Mouse (Mus musculus): Measurements from ENCODE around the gene Appl1. TPM values are rescaled to one million over a fixed set of nuclear protein-coding genes. Genes with fewer than 3 reads are reported as not detected.

The Appl1 gene
- polyA plus RNA-seq (2012; fragmentation: generic; extraction: Trizol), result 2.9 TPM
- long read RNA-seq, experiment 1, full-length matches to known transcripts, result 10 of 25 reads
- long read RNA-seq, experiment 1, partial matches to known transcripts, result 6 of 25 reads
- long read RNA-seq, experiment 1, other reads (novel, unspliced or antisense), result 9 of 25 reads
- long read RNA-seq, experiment 2, full-length matches to known transcripts, result 75 of 172 reads
- long read RNA-seq, experiment 2, partial matches to known transcripts, result 56 of 172 reads
- long read RNA-seq, experiment 2, other reads (novel, unspliced or antisense), result 41 of 172 reads

DNA sequence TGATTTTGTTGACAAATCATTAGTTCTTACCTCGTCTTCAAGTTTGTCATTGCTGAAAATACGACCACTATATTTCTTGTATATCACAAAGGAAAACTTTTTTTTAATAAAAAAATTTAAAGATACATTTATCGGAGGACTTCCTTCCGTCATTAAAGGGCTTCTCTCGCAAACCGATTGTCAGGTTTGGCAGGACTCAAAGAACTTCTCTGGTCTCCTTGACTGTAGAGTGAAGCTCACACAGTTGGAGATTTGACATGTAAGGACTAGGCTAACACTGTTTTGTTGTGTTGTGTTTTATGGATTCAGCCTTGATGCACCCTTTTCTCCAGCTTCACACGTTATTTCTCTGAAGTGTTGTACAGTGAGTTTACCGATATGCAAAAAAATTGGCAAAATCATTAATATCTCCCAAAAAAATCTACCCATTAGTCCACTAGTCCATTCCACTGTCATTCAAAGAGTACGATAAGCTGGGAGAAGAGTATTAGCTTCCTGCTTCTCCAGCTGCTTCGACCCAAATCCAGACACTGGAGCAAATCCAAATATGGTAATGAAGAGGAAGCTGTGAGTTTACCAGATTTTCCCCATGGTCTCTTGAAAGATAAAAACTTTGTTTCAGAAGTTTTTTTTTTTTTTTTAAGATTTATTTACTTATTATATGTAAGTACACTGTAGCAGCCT is at the start of gene Appl1:
Gene Appl1 (minus strand): TSS at position 127 of the 684 bp plus-strand sequence.
- Histone ChIP-seq H3K36me3 (ENCODE audit: control insufficient read depth, insufficient read depth) (no peaks in the 10 kb centered on the region), H3K79me3 (ENCODE audit: low read depth) (peaks cover 29% of the 10 kb centered on the region), H3K4me3 (ENCODE audit: insufficient read depth, poor library complexity, severe bottlenecking) (peak within 1 kb of the TSS; percentile 76), H3K27me3 (ENCODE audit: control insufficient read depth, insufficient read depth, insufficient read length) (no peaks in the 10 kb centered on the region), H3ac (ENCODE audit: control insufficient read depth, insufficient read length, low read depth) (peak within 1 kb of the TSS; percentile 88), H3K79me2 (ENCODE audit: control insufficient read depth, insufficient read depth) (peaks cover 39% of the 10 kb centered on the region)
- no peak for TF ChIP-seq CEBPB (IDR thresholded peaks at IDR 0.05; ENCODE audit: low read depth)
- TF ChIP-seq MYOG (IDR thresholded peaks at IDR 0.05; ENCODE audit: control insufficient read depth, extremely low read depth, insufficient read length), result no peak
- no peak for TF ChIP-seq USF1 (IDR thresholded peaks at IDR 0.05; ENCODE audit: low read depth)

DNA sequence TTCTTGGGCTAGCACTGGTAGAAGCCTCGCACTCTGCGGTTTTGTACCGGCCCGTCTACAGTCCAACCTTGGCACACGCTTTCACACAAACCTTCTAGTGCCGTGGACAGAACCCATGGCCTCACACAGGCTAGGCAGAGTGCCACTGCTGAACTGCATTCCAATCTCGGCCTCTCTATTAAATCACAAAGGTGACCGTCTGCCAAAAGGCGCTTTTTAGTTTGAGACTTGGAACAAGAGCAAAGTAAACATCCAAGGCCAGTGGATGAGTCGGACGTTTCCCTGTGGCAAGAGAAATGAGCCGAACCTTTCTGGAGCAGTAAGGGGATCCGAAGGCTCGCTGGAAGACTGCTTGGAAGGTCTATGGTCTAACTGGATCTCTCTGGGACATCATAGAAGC is 48.8 kb upstream of the Appl1 start:
- H3ac ChIP-seq (ENCODE audit: control insufficient read depth, insufficient read length, low read depth), result no peak overlapping the region
- peaks cover 6% of the 10 kb centered on the region for H3K27me3 ChIP-seq (ENCODE audit: control insufficient read depth, insufficient read depth, insufficient read length)
- H3K79me3 ChIP-seq (ENCODE audit: low read depth), result no peaks in the 10 kb centered on the region
- no peak for TF ChIP-seq FOSL1 (IDR thresholded peaks at IDR 0.05; ENCODE audit: insufficient read depth, low read length, poor library complexity, severe bottlenecking)
- no peak for TF ChIP-seq CEBPB (IDR thresholded peaks at IDR 0.05; ENCODE audit: low read depth)
- TF ChIP-seq CTCF (IDR thresholded peaks at IDR 0.05; ENCODE audit: control insufficient read depth, insufficient read depth, insufficient read length), result no peak
- TF ChIP-seq MYOD1 (IDR thresholded peaks at IDR 0.05; ENCODE audit: control insufficient read depth, insufficient read length, low read depth), result no peak
- TF ChIP-seq MYOG (IDR thresholded peaks at IDR 0.05; ENCODE audit: control insufficient read depth, extremely low read depth, insufficient read length), result no peak
- no peak for TF ChIP-seq USF1 (IDR thresholded peaks at IDR 0.05; ENCODE audit: low read depth)
- TF ChIP-seq MAX (IDR thresholded peaks at IDR 0.05), result no peak
- no peak overlapping the region for H3K4me3 ChIP-seq (ENCODE audit: insufficient read depth, poor library complexity, severe bottlenecking)
- no peaks in the 10 kb centered on the region for H3K79me2 ChIP-seq (ENCODE audit: control insufficient read depth, insufficient read depth)
- no peaks in the 10 kb centered on the region for H3K36me3 ChIP-seq (ENCODE audit: control insufficient read depth, insufficient read depth)

GRCm38 (mm10) chr14:27017936-27018335 is 46.9 kb upstream of the Appl1 start:
- no peak overlapping the region for H3K4me3 ChIP-seq (ENCODE audit: insufficient read depth, poor library complexity, severe bottlenecking)
- no peak for TF ChIP-seq FOSL1 (IDR thresholded peaks at IDR 0.05; ENCODE audit: insufficient read depth, low read length, poor library complexity, severe bottlenecking)
- no peak for TF ChIP-seq MYOG (IDR thresholded peaks at IDR 0.05; ENCODE audit: control insufficient read depth, extremely low read depth, insufficient read length)
- no peak for TF ChIP-seq CTCF (IDR thresholded peaks at IDR 0.05; ENCODE audit: control insufficient read depth, insufficient read depth, insufficient read length)
- no peak for TF ChIP-seq MAX (IDR thresholded peaks at IDR 0.05)
- TF ChIP-seq CEBPB (IDR thresholded peaks at IDR 0.05; ENCODE audit: low read depth), result no peak
- TF ChIP-seq MYOD1 (IDR thresholded peaks at IDR 0.05; ENCODE audit: control insufficient read depth, insufficient read length, low read depth), result no peak
- no peak for TF ChIP-seq USF1 (IDR thresholded peaks at IDR 0.05; ENCODE audit: low read depth)

DNA sequence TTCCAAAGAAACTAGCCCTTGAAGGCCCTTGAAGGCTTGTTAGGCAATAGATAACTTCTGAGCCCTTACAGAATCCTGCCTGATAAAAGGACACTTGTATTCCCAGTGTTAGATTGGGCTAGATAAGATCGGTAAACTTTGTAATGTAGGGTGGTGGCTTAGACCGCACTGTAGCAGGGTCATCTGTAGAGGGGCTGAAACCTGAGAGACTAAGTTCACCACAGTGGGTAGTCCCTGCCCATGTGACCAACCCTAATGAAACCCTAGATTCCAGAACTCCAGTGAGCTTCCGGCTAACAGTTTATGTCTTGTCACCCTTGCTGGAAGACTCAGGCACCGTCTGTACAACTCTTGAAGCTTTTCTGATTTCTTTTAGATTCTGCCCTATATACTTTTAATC is 42.6 kb upstream of the Appl1 start:
- Histone ChIP-seq H3ac (ENCODE audit: control insufficient read depth, insufficient read length, low read depth) (no peak overlapping the region), H3K79me2 (ENCODE audit: control insufficient read depth, insufficient read depth) (no peaks in the 10 kb centered on the region), H3K79me3 (ENCODE audit: low read depth) (no peaks in the 10 kb centered on the region), H3K4me3 (ENCODE audit: insufficient read depth, poor library complexity, severe bottlenecking) (no peak overlapping the region), H3K27me3 (ENCODE audit: control insufficient read depth, insufficient read depth, insufficient read length) (no peaks in the 10 kb centered on the region), H3K36me3 (ENCODE audit: control insufficient read depth, insufficient read depth) (no peaks in the 10 kb centered on the region)
- TF ChIP-seq USF1 (IDR thresholded peaks at IDR 0.05; ENCODE audit: low read depth) (peak; percentile 71), MAX (IDR thresholded peaks at IDR 0.05) (no peak)

More at GRCm38 (mm10) chr14:27017936-27018335, 46.9 kb upstream of the Appl1 start:
- H3K27me3 ChIP-seq (ENCODE audit: control insufficient read depth, insufficient read depth, insufficient read length), result peaks cover 6% of the 10 kb centered on the region
- no peaks in the 10 kb centered on the region for H3K36me3 ChIP-seq (ENCODE audit: control insufficient read depth, insufficient read depth)
- H3K79me3 ChIP-seq (ENCODE audit: low read depth), result no peaks in the 10 kb centered on the region
- no peaks in the 10 kb centered on the region for H3K79me2 ChIP-seq (ENCODE audit: control insufficient read depth, insufficient read depth)
- H3ac ChIP-seq (ENCODE audit: control insufficient read depth, insufficient read length, low read depth), result no peak overlapping the region

- no peak overlapping the region for H3K4me3 ChIP-seq (ENCODE audit: insufficient read depth, poor library complexity, severe bottlenecking)
Measured at GRCm38 (mm10) chr14:27011561-27011960, 40.5 kb upstream of the Appl1 start.

More at GRCm38 (mm10) chr14:27011561-27011960, 40.5 kb upstream of the Appl1 start:
- TF ChIP-seq FOSL1 (IDR thresholded peaks at IDR 0.05; ENCODE audit: insufficient read depth, low read length, poor library complexity, severe bottlenecking), result no peak
- no peak for TF ChIP-seq MYOG (IDR thresholded peaks at IDR 0.05; ENCODE audit: control insufficient read depth, extremely low read depth, insufficient read length)
- TF ChIP-seq MYOD1 (IDR thresholded peaks at IDR 0.05; ENCODE audit: control insufficient read depth, insufficient read length, low read depth), result no peak
- TF ChIP-seq CTCF (IDR thresholded peaks at IDR 0.05; ENCODE audit: control insufficient read depth, insufficient read depth, insufficient read length), result no peak
- no peak for TF ChIP-seq CEBPB (IDR thresholded peaks at IDR 0.05; ENCODE audit: low read depth)
- no peak for TF ChIP-seq MAX (IDR thresholded peaks at IDR 0.05)
- TF ChIP-seq USF1 (IDR thresholded peaks at IDR 0.05; ENCODE audit: low read depth), result no peak
- Histone ChIP-seq H3K79me3 (ENCODE audit: low read depth) (no peaks in the 10 kb centered on the region), H3K27me3 (ENCODE audit: control insufficient read depth, insufficient read depth, insufficient read length) (no peaks in the 10 kb centered on the region), H3K79me2 (ENCODE audit: control insufficient read depth, insufficient read depth) (no peaks in the 10 kb centered on the region), H3K36me3 (ENCODE audit: control insufficient read depth, insufficient read depth) (no peaks in the 10 kb centered on the region), H3ac (ENCODE audit: control insufficient read depth, insufficient read length, low read depth) (no peak overlapping the region)

All from C2C12 (cell line).